Mouse (Mus musculus) CH12.LX (cell line): ENCODE measurements around the gene Tns4. TPM values are rescaled to one million over a fixed set of nuclear protein-coding genes. Genes with fewer than 3 reads are reported as not detected.

ENCODE experiments used
- DNase-seq: peaks from one replicate; pipeline ENCODE4 v3.0.0-alpha.2; 2013; ENCODE audit errors: extremely low read depth
- H3K27ac ChIP-seq: 2 replicates; pipeline ENCODE4 v1.5.1; 2012; ENCODE audit warnings: low read depth, mild to moderate bottlenecking, control low read depth, moderate library complexity; ENCODE audit not compliant: insufficient read depth
- H3K27me3 ChIP-seq: replicated peaks from 2 replicates; pipeline ENCODE3; 2012; ENCODE audit warnings: inconsistent platforms
- H3K36me3 ChIP-seq, 2 experiments: replicated peaks in 1 of 2; 2 replicates each; pipeline versions ENCODE3 to v1.6.1; 2012; ENCODE audit warnings: inconsistent platforms in 1 of 2, low read length in 1 of 2, mild to moderate bottlenecking in 1 of 2, mixed read lengths in 1 of 2, moderate library complexity in 1 of 2; ENCODE audit not compliant: control insufficient read depth in 1 of 2, insufficient read depth in 1 of 2
- H3K4me1 ChIP-seq, 2 experiments: 2 replicates each; pipeline ENCODE4 v1.6.1; 2012; ENCODE audit warnings: inconsistent platforms in 1 of 2, moderate library complexity in 1 of 2; ENCODE audit not compliant: insufficient read depth in 2 of 2, control insufficient read depth in 1 of 2
- H3K4me2 ChIP-seq: 2 replicates; pipeline ENCODE4 v1.6.1; 2012; ENCODE audit warnings: low read depth, mild to moderate bottlenecking, control low read depth; ENCODE audit not compliant: poor library complexity, insufficient read depth, severe bottlenecking
- H3K4me3 ChIP-seq, 3 experiments: fragments of 150-350 bp in 1 of 3; sonication (generic) in 1 of 3; replicated peaks in 1 of 3; 2 replicates each; pipeline versions ENCODE3 to v1.5.1; 2011 to 2012; ENCODE audit warnings: low read depth in 2 of 3, low read length in 2 of 3, mild to moderate bottlenecking in 2 of 3, moderate library complexity in 2 of 3, control low read depth in 1 of 3, improper control_type of control experiment in 1 of 3, inconsistent platforms in 1 of 3, mixed read lengths in 1 of 3; ENCODE audit not compliant: poor library complexity in 1 of 3
- H3K79me2 ChIP-seq: replicated peaks from 2 replicates; pipeline ENCODE4 v1.6.1; 2012; ENCODE audit warnings: mild to moderate bottlenecking, moderate library complexity; ENCODE audit not compliant: control insufficient read depth, poor library complexity, insufficient read depth, severe bottlenecking; ENCODE audit errors: extremely low read depth
- H3K9ac ChIP-seq: 2 replicates; pipeline ENCODE4 v1.6.1; 2012; ENCODE audit warnings: low read depth, mild to moderate bottlenecking, control low read depth, moderate library complexity; ENCODE audit not compliant: insufficient read depth
- H3K9me3 ChIP-seq: replicated peaks from 2 replicates; pipeline ENCODE3; 2012; ENCODE audit warnings: low read length, inconsistent platforms, mixed read lengths
- CHD2 ChIP-seq: IDR thresholded peaks from 2 replicates; pipeline ENCODE4 v1.6.1; 2011; ENCODE audit warnings: low read length, improper control_type of control experiment
- CTCF ChIP-seq, 2 experiments: IDR thresholded peaks in 1 of 2; conservative IDR thresholded peaks in 1 of 2; 2 replicates each; pipeline ENCODE4 v1.5.1; 2011 to 2012; ENCODE audit warnings: low read depth in 2 of 2, low read length in 2 of 2, improper control_type of control experiment in 1 of 2, inconsistent platforms in 1 of 2, mild to moderate bottlenecking in 1 of 2, moderate library complexity in 1 of 2
- ELF1 ChIP-seq: IDR thresholded peaks from 2 replicates; pipeline ENCODE4 v1.6.1; 2014; ENCODE audit warnings: low read depth, mild to moderate bottlenecking, inconsistent platforms, low read length, improper control_type of control experiment
- GABPA ChIP-seq: IDR thresholded peaks from 2 replicates; pipeline ENCODE4 v1.6.1; 2012; ENCODE audit warnings: low read depth, low read length, improper control_type of control experiment, inconsistent platforms; ENCODE audit not compliant: insufficient replicate concordance
- JUN ChIP-seq: IDR thresholded peaks from 2 replicates; pipeline ENCODE4 v1.6.1; 2011; ENCODE audit warnings: low read depth, mild to moderate bottlenecking, low read length, improper control_type of control experiment, moderate library complexity; ENCODE audit not compliant: insufficient read depth
- MAFK ChIP-seq: IDR thresholded peaks from 2 replicates; pipeline ENCODE4 v1.6.1; 2011; ENCODE audit warnings: low read length, improper control_type of control experiment; ENCODE audit not compliant: insufficient replicate concordance
- MAZ ChIP-seq: IDR thresholded peaks from 2 replicates; pipeline ENCODE4 v1.6.1; 2012; ENCODE audit warnings: low read depth, mild to moderate bottlenecking, inconsistent platforms, low read length, improper control_type of control experiment, moderate library complexity
- POLR2A ChIP-seq: IDR thresholded peaks from 2 replicates; pipeline ENCODE4 v1.6.1; 2011; ENCODE audit warnings: low read depth, mild to moderate bottlenecking, improper control_type of control experiment, low read length
- RAD21 ChIP-seq: IDR thresholded peaks from 2 replicates; pipeline ENCODE4 v1.6.1; 2011; ENCODE audit warnings: low read depth, mild to moderate bottlenecking, low read length, improper control_type of control experiment, moderate library complexity
- dilution Hi-C: fragments of 300-500 bp; cut with MboI; formaldehyde crosslinking; loops from 2 replicates; pipeline ENCODE4 v1.14.3; 2020; ENCODE audit warnings: low sequenced_read_pairs; ENCODE audit not compliant: extremely low pct_unique_long_range_greater_than_20kb, extremely low pct_ligation_motif_present
- in situ Hi-C: fragments of 300-500 bp; cut with MboI; formaldehyde crosslinking; loops from 3 replicates; pipeline ENCODE4 v1.14.3; 2019; ENCODE audit warnings: low sequenced_read_pairs, low pct_ligation_motif_present, low pct_unique_long_range_greater_than_20kb, mixed read lengths
- polyA plus RNA-seq: library from polyadenylated mRNA; unstranded; fragments of >175 nt; gene quantifications from 2 replicates; pipeline ENCODE4 v1.2.1, GENCODE M21; 2012; ENCODE audit warnings: low read depth; ENCODE audit not compliant: insufficient read length
- total RNA-seq, 2 experiments: library from RNA; depleted of rRNA; stranded (reverse); fragments of 300-350 nt in 1 of 2; fragments of >200 nt in 1 of 2; gene quantifications; 2 replicates each; pipeline ENCODE4 v1.2.3; 2012 to 2014

The Tns4 gene
- total and polyA plus RNA-seq, 3 experiments, result 0.04 to 0.11 TPM; not detected in 1

- H3K4me2 ChIP-seq, result no peak overlapping the region
- H3K9me3 ChIP-seq, result peaks cover 6% of the 10 kb centered on the region
- H3K9ac ChIP-seq, result no peak overlapping the region
- TF ChIP-seq ELF1 (no peak), CTCF (conservative IDR thresholded peaks at IDR 0.05 in 1 of 2, IDR thresholded peaks at IDR 0.05 in 1 of 2; ENCODE audit: low read depth in 2 of 2, low read length in 2 of 2) (peak; percentile 25 to 30; a peak in 2 of 4 replicates)
- H3K4me1 ChIP-seq, result peaks cover 0 to 9% of the 10 kb centered on the region in 2 experiments; a peak in 2 of 4 replicates
- in situ Hi-C loops (no loop called here), dilution Hi-C loops (no loop called here)
- DNase-seq, result no peak
- H3K27me3 ChIP-seq, result peaks cover 4% of the 10 kb centered on the region
- no peak overlapping the region for H3K4me3 ChIP-seq
- H3K79me2 ChIP-seq, result no peaks in the 10 kb centered on the region
- no peaks in the 10 kb centered on the region for H3K36me3 ChIP-seq
- H3K27ac ChIP-seq, result no peak overlapping the region
Measured at GRCm38 (mm10) chr11:99118420-99118819, 29.3 kb upstream of the Tns4 start.

GRCm38 (mm10) chr11:99117907-99118306 lies 28.8 kb upstream of the Tns4 start:
- DNase-seq, result no peak
- no peak overlapping the region for H3K4me2 ChIP-seq
- H3K79me2 ChIP-seq, result no peaks in the 10 kb centered on the region
- in situ Hi-C loops, result no loop called here
- peaks cover 4% of the 10 kb centered on the region for H3K27me3 ChIP-seq
- H3K4me3 ChIP-seq, result no peak overlapping the region
- dilution Hi-C loops, result no loop called here
- peaks cover 6% of the 10 kb centered on the region for H3K9me3 ChIP-seq
- H3K36me3 ChIP-seq, result no peaks in the 10 kb centered on the region
- H3K27ac ChIP-seq, result no peak overlapping the region
- H3K4me1 ChIP-seq, result peaks cover 0 to 9% of the 10 kb centered on the region in 2 experiments; a peak in 2 of 4 replicates
- no peak overlapping the region for H3K9ac ChIP-seq
- no peak for TF ChIP-seq MAZ
- TF ChIP-seq CHD2, result no peak
- no peak for TF ChIP-seq JUN
- TF ChIP-seq GABPA, result no peak
- no peak for TF ChIP-seq RAD21
- no peak for TF ChIP-seq POLR2A

- no peaks in the 10 kb centered on the region for H3K79me2 ChIP-seq
- peaks cover 4% of the 10 kb centered on the region for H3K27me3 ChIP-seq
- dilution Hi-C loops, result no loop called here
- H3K4me3 ChIP-seq, result no peak overlapping the region
- DNase-seq, result no peak
- peaks cover 6% of the 10 kb centered on the region for H3K9me3 ChIP-seq
- no peak overlapping the region for H3K4me2 ChIP-seq
- H3K4me1 ChIP-seq, result peaks cover 2 to 11% of the 10 kb centered on the region in 2 experiments; a peak in 2 of 4 replicates
- TF ChIP-seq GABPA, result no peak
- TF ChIP-seq MAFK, result no peak
- no peak for TF ChIP-seq RAD21
- no peak for TF ChIP-seq CHD2
- H3K9ac ChIP-seq, result no peak overlapping the region
- H3K27ac ChIP-seq, result no peak overlapping the region
- no peaks in the 10 kb centered on the region for H3K36me3 ChIP-seq
- in situ Hi-C loops, result no loop called here
Measured at GRCm38 (mm10) chr11:99115940-99116339, 26.8 kb upstream of the Tns4 start.
